Mouse (Mus musculus): Measurements from ENCODE around the gene Fam114a1. TPM values are rescaled to one million over a fixed set of nuclear protein-coding genes. Genes with fewer than 3 reads are reported as not detected.
A peak's percentile ranks its signal among the peaks of the same experiment; 100 is the strongest.

Gene Fam114a1
- polyA plus RNA-seq, 1 experiment from 2014 or later, result 4.5 TPM

DNA sequence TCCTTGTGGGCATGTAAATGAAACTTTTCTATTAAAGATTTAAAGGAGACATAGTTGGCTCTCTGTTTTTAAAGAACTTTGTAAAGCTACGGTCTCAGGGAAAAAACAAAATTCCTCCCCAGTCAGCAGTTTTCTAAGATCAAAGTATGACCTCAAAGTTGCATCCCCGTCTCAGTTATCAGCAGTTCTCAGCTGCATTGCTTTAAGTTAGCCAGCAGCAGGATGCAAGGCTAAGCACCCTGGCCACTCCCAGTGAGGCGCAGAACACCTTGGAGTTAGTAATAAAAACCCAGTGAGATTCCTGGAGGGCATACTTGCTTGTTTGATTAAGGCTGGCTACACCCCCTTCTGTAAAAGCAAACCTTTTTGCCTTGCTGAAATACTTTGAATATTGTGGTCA lies 106.9 kb downstream of the Fam114a1 start:
- Histone ChIP-seq H3K36me3 (ENCODE audit: control insufficient read depth, insufficient read depth, low read length) (no peaks in the 10 kb centered on the region), H3K4me2 (ENCODE audit: low read length) (no peak overlapping the region), H3K27me3 (replicated peaks; ENCODE audit: control insufficient read depth, insufficient read depth, low read length) (no peaks in the 10 kb centered on the region), H3K4me3 (ENCODE audit: low read depth, low read length) (no peak overlapping the region), H3K4me1 (ENCODE audit: control insufficient read depth, insufficient read depth, low read length) (no peaks in the 10 kb centered on the region), H3K9me3 (replicated peaks; ENCODE audit: control insufficient read depth, low read length) (no peaks in the 10 kb centered on the region), H3K9ac (ENCODE audit: low read length) (no peak overlapping the region), H3K27ac (ENCODE audit: low read depth, low read length) (no peak overlapping the region)
- WGBS, result 58% methylated on average over 3 of the region's 3 CpGs
- no peak for DNase-seq (ENCODE audit: low spot score)
- no peak for ATAC-seq

- Histone ChIP-seq H3K4me2 (ENCODE audit: low read length) (no peak overlapping the region), H3K9ac (ENCODE audit: low read length) (no peak overlapping the region), H3K27me3 (replicated peaks; ENCODE audit: control insufficient read depth, insufficient read depth, low read length) (no peaks in the 10 kb centered on the region), H3K9me3 (replicated peaks; ENCODE audit: control insufficient read depth, low read length) (no peaks in the 10 kb centered on the region), H3K36me3 (ENCODE audit: control insufficient read depth, insufficient read depth, low read length) (no peaks in the 10 kb centered on the region), H3K4me1 (ENCODE audit: control insufficient read depth, insufficient read depth, low read length) (no peaks in the 10 kb centered on the region), H3K27ac (ENCODE audit: low read depth, low read length) (no peak overlapping the region), H3K4me3 (ENCODE audit: low read depth, low read length) (no peak overlapping the region)
- DNase-seq (ENCODE audit: low spot score) (no peak), ATAC-seq (no peak)
- 92% methylated on average over 4 of the region's 4 CpGs for WGBS
Measured at GRCm38 (mm10) chr5:65078081-65078480, 108.2 kb downstream of the Fam114a1 start.

- H3K4me2 ChIP-seq (ENCODE audit: low read length), result peak overlapping the region; percentile 25; the same call in 1 of the 2 replicates
- peak overlapping the region; percentile 29; the same call in 1 of the 2 replicates for H3K9ac ChIP-seq (ENCODE audit: low read length)
- H3K27ac ChIP-seq (ENCODE audit: low read depth, low read length), result no peak overlapping the region
- no peaks in the 10 kb centered on the region for H3K27me3 ChIP-seq (replicated peaks; ENCODE audit: control insufficient read depth, insufficient read depth, low read length)
- DNase-seq (ENCODE audit: low spot score), result peak; percentile 36
- ATAC-seq, result no peak
- no peaks in the 10 kb centered on the region for H3K4me1 ChIP-seq (ENCODE audit: control insufficient read depth, insufficient read depth, low read length)
- H3K4me3 ChIP-seq (ENCODE audit: low read depth, low read length), result no peak overlapping the region
- H3K36me3 ChIP-seq (ENCODE audit: control insufficient read depth, insufficient read depth, low read length), result no peaks in the 10 kb centered on the region
- H3K9me3 ChIP-seq (replicated peaks; ENCODE audit: control insufficient read depth, low read length), result no peaks in the 10 kb centered on the region
- WGBS, result 38% methylated on average over 9 of the region's 9 CpGs
Measured at GRCm38 (mm10) chr5:65079881-65080280, 110.0 kb downstream of the Fam114a1 start.

GRCm38 (mm10) chr5:65081836-65082235 lies 112.0 kb downstream of the Fam114a1 start:
- DNase-seq (ENCODE audit: low spot score) (no peak), ATAC-seq (no peak)
- Histone ChIP-seq H3K9me3 (replicated peaks; ENCODE audit: control insufficient read depth, low read length) (no peaks in the 10 kb centered on the region), H3K4me2 (ENCODE audit: low read length) (no peak overlapping the region), H3K4me3 (ENCODE audit: low read depth, low read length) (no peak overlapping the region), H3K27ac (ENCODE audit: low read depth, low read length) (no peak overlapping the region), H3K27me3 (replicated peaks; ENCODE audit: control insufficient read depth, insufficient read depth, low read length) (no peaks in the 10 kb centered on the region), H3K4me1 (ENCODE audit: control insufficient read depth, insufficient read depth, low read length) (no peaks in the 10 kb centered on the region), H3K9ac (ENCODE audit: low read length) (no peak overlapping the region), H3K36me3 (ENCODE audit: control insufficient read depth, insufficient read depth, low read length) (no peaks in the 10 kb centered on the region)
- WGBS, result 75% methylated on average over 4 of the region's 4 CpGs

- Histone ChIP-seq H3K27ac (ENCODE audit: low read depth, low read length) (no peak overlapping the region), H3K36me3 (ENCODE audit: control insufficient read depth, insufficient read depth, low read length) (no peaks in the 10 kb centered on the region), H3K9me3 (replicated peaks; ENCODE audit: control insufficient read depth, low read length) (no peaks in the 10 kb centered on the region), H3K27me3 (replicated peaks; ENCODE audit: control insufficient read depth, insufficient read depth, low read length) (no peaks in the 10 kb centered on the region), H3K9ac (ENCODE audit: low read length) (no peak overlapping the region), H3K4me2 (ENCODE audit: low read length) (no peak overlapping the region), H3K4me1 (ENCODE audit: control insufficient read depth, insufficient read depth, low read length) (no peaks in the 10 kb centered on the region), H3K4me3 (ENCODE audit: low read depth, low read length) (no peak overlapping the region)
- WGBS, result 87% methylated on average over 6 of the region's 6 CpGs
- no peak for DNase-seq (ENCODE audit: low spot score)
- ATAC-seq, result no peak
Measured at GRCm38 (mm10) chr5:65086522-65086921, 116.7 kb downstream of the Fam114a1 start.

GRCm38 (mm10) chr5:65089707-65090106 lies 119.8 kb downstream of the Fam114a1 start:
- no peaks in the 10 kb centered on the region for H3K36me3 ChIP-seq (ENCODE audit: control insufficient read depth, insufficient read depth, low read length)
- H3K4me1 ChIP-seq (ENCODE audit: control insufficient read depth, insufficient read depth, low read length), result no peaks in the 10 kb centered on the region
- no peak overlapping the region for H3K27ac ChIP-seq (ENCODE audit: low read depth, low read length)
- H3K4me2 ChIP-seq (ENCODE audit: low read length), result no peak overlapping the region
- H3K27me3 ChIP-seq (replicated peaks; ENCODE audit: control insufficient read depth, insufficient read depth, low read length), result no peaks in the 10 kb centered on the region
- no peak for DNase-seq (ENCODE audit: low spot score)
- no peak overlapping the region for H3K4me3 ChIP-seq (ENCODE audit: low read depth, low read length)
- WGBS, result 85% methylated on average over 3 of the region's 3 CpGs
- no peaks in the 10 kb centered on the region for H3K9me3 ChIP-seq (replicated peaks; ENCODE audit: control insufficient read depth, low read length)
- no peak for ATAC-seq
- no peak overlapping the region for H3K9ac ChIP-seq (ENCODE audit: low read length)

GRCm38 (mm10) chr5:65091184-65091858 lies 121.5 kb downstream of the Fam114a1 start:
- no peak overlapping the region for H3K4me2 ChIP-seq (ENCODE audit: low read length)
- no peak overlapping the region for H3K9ac ChIP-seq (ENCODE audit: low read length)
- H3K27ac ChIP-seq (ENCODE audit: low read depth, low read length), result no peak overlapping the region
- H3K9me3 ChIP-seq (replicated peaks; ENCODE audit: control insufficient read depth, low read length), result no peaks in the 10 kb centered on the region
- no peaks in the 10 kb centered on the region for H3K27me3 ChIP-seq (replicated peaks; ENCODE audit: control insufficient read depth, insufficient read depth, low read length)
- WGBS, result 79% methylated on average over 11 of the region's 11 CpGs
- H3K4me1 ChIP-seq (ENCODE audit: control insufficient read depth, insufficient read depth, low read length), result no peaks in the 10 kb centered on the region
- H3K4me3 ChIP-seq (ENCODE audit: low read depth, low read length), result no peak overlapping the region
- DNase-seq (ENCODE audit: low spot score), result no peak
- H3K36me3 ChIP-seq (ENCODE audit: control insufficient read depth, insufficient read depth, low read length), result no peaks in the 10 kb centered on the region
- ATAC-seq, result no peak

MicroRNAs within 50 kb of the gene (microRNA counts, 519-probe panel; counts per million panel counts)
- microRNA mmu-miR-574-3p (2,703 counts per million, percentile 18 among the panel's probes with 10 or more counts), microRNA mmu-miR-574-5p (not detected)

Small RNA genes lying within 50 kb of the gene (microRNA-seq; reads per million reads assigned to microRNA genes)
- 13.9 reads per million, percentile 35 among the genes with 10 or more reads in this experiment for gene Mir574

Other genes starting within 250 kb of the Fam114a1 start
- 19.3 and 24.3 TPM in 2 replicates for gene Klf3, start 166.7 kb upstream of the Fam114a1 start, polyA plus RNA-seq (2014; fragmentation: Nextera tagmentation; extraction: Ambion mirVana)
- 0.33 and 0.36 TPM in 2 replicates for gene Tlr1, start 36.5 kb upstream of the Fam114a1 start, polyA plus RNA-seq (2014; fragmentation: Nextera tagmentation; extraction: Ambion mirVana)
- gene Tlr6, start 10.0 kb upstream of the Fam114a1 start, polyA plus RNA-seq (2014; fragmentation: Nextera tagmentation; extraction: Ambion mirVana), result 0.38 and 0.48 TPM in 2 replicates
- 0.10 and 0.22 TPM in 2 replicates for gene Tmem156, start 122.1 kb downstream of the Fam114a1 start, polyA plus RNA-seq (2014; fragmentation: Nextera tagmentation; extraction: Ambion mirVana)
- 42.3 and 47.0 TPM in 2 replicates for gene Klhl5, start 137.5 kb downstream of the Fam114a1 start, polyA plus RNA-seq (2014; fragmentation: Nextera tagmentation; extraction: Ambion mirVana)
- gene Wdr19, start 229.6 kb downstream of the Fam114a1 start, polyA plus RNA-seq (2014; fragmentation: Nextera tagmentation; extraction: Ambion mirVana), result 10.3 and 10.4 TPM in 2 replicates